Mouse (Mus musculus): ENCODE measurements around the gene Cavin4. TPM values are rescaled to one million over a fixed set of nuclear protein-coding genes. Genes with fewer than 3 reads are reported as not detected.

Gene Cavin4
- polyA plus RNA-seq, 1 experiment: 0.65 TPM

GRCm38 (mm10) chr4:48629445-48629844, 33.9 kb upstream of the Cavin4 start:
- Histone ChIP-seq H3K4me1 (ENCODE audit: control insufficient read depth, insufficient read depth, low read length) (no peaks in the 10 kb centered on the region), H3K4me3 (replicated peaks; ENCODE audit: insufficient read depth, low read depth, low read length) (no peak overlapping the region), H3K27ac (ENCODE audit: insufficient read depth, low read length) (no peak overlapping the region), H3K27me3 (ENCODE audit: control insufficient read depth, insufficient read depth, low read length) (no peaks in the 10 kb centered on the region)
- peak in 1 of 2 experiments; percentile 14 for DNase-seq
- TF ChIP-seq CTCF (IDR thresholded peaks at IDR 0.05; ENCODE audit: borderline replicate concordance, insufficient read depth, low read depth, low read length): no peak
- no peak for TF ChIP-seq POLR2A (IDR thresholded peaks at IDR 0.05; ENCODE audit: borderline replicate concordance, insufficient read depth, low read length)
- WGBS: 17% methylated on average over 13 of the region's 13 CpGs

- no peak for DNase-seq
- Histone ChIP-seq H3K27ac (ENCODE audit: insufficient read depth, low read length) (no peak overlapping the region), H3K4me1 (ENCODE audit: control insufficient read depth, insufficient read depth, low read length) (no peaks in the 10 kb centered on the region), H3K4me3 (replicated peaks; ENCODE audit: insufficient read depth, low read depth, low read length) (no peak overlapping the region), H3K27me3 (ENCODE audit: control insufficient read depth, insufficient read depth, low read length) (no peaks in the 10 kb centered on the region)
- TF ChIP-seq CTCF (IDR thresholded peaks at IDR 0.05; ENCODE audit: borderline replicate concordance, insufficient read depth, low read depth, low read length): no peak
- TF ChIP-seq POLR2A (IDR thresholded peaks at IDR 0.05; ENCODE audit: borderline replicate concordance, insufficient read depth, low read length): no peak
- 91% methylated on average over 6 of the region's 6 CpGs for WGBS
Measured at GRCm38 (mm10) chr4:48633529-48633928, 29.8 kb upstream of the Cavin4 start.

GRCm38 (mm10) chr4:48634058-48634457, 29.3 kb upstream of the Cavin4 start:
- H3K27ac ChIP-seq (ENCODE audit: insufficient read depth, low read length): no peak overlapping the region
- no peak overlapping the region for H3K4me3 ChIP-seq (replicated peaks; ENCODE audit: insufficient read depth, low read depth, low read length)
- 70% methylated on average over 2 of the region's 2 CpGs for WGBS

GRCm38 (mm10) chr4:48636831-48637230, 26.5 kb upstream of the Cavin4 start:
- 97% methylated on average over 13 of the region's 13 CpGs for WGBS

More at GRCm38 (mm10) chr4:48634058-48634457, 29.3 kb upstream of the Cavin4 start:
- TF ChIP-seq CTCF (IDR thresholded peaks at IDR 0.05; ENCODE audit: borderline replicate concordance, insufficient read depth, low read depth, low read length) (no peak), POLR2A (IDR thresholded peaks at IDR 0.05; ENCODE audit: borderline replicate concordance, insufficient read depth, low read length) (no peak)
- no peak for DNase-seq
- H3K4me1 ChIP-seq (ENCODE audit: control insufficient read depth, insufficient read depth, low read length): no peaks in the 10 kb centered on the region
- H3K27me3 ChIP-seq (ENCODE audit: control insufficient read depth, insufficient read depth, low read length): no peaks in the 10 kb centered on the region

GRCm38 (mm10) chr4:48638132-48638531, 25.2 kb upstream of the Cavin4 start:
- H3K27ac ChIP-seq (ENCODE audit: insufficient read depth, low read length): no peak overlapping the region
- 82% methylated on average over 10 of the region's 10 CpGs for WGBS
- H3K27me3 ChIP-seq (ENCODE audit: control insufficient read depth, insufficient read depth, low read length): no peaks in the 10 kb centered on the region
- TF ChIP-seq POLR2A (IDR thresholded peaks at IDR 0.05; ENCODE audit: borderline replicate concordance, insufficient read depth, low read length) (no peak), CTCF (IDR thresholded peaks at IDR 0.05; ENCODE audit: borderline replicate concordance, insufficient read depth, low read depth, low read length) (no peak)
- DNase-seq: no peak
- no peak overlapping the region for H3K4me3 ChIP-seq (replicated peaks; ENCODE audit: insufficient read depth, low read depth, low read length)
- no peaks in the 10 kb centered on the region for H3K4me1 ChIP-seq (ENCODE audit: control insufficient read depth, insufficient read depth, low read length)

More at GRCm38 (mm10) chr4:48636831-48637230, 26.5 kb upstream of the Cavin4 start:
- DNase-seq: no peak
- TF ChIP-seq CTCF (IDR thresholded peaks at IDR 0.05; ENCODE audit: borderline replicate concordance, insufficient read depth, low read depth, low read length) (no peak), POLR2A (IDR thresholded peaks at IDR 0.05; ENCODE audit: borderline replicate concordance, insufficient read depth, low read length) (no peak)
- no peaks in the 10 kb centered on the region for H3K4me1 ChIP-seq (ENCODE audit: control insufficient read depth, insufficient read depth, low read length)
- no peak overlapping the region for H3K27ac ChIP-seq (ENCODE audit: insufficient read depth, low read length)
- no peak overlapping the region for H3K4me3 ChIP-seq (replicated peaks; ENCODE audit: insufficient read depth, low read depth, low read length)
- no peaks in the 10 kb centered on the region for H3K27me3 ChIP-seq (ENCODE audit: control insufficient read depth, insufficient read depth, low read length)

GRCm38 (mm10) chr4:48639503-48639902, 23.8 kb upstream of the Cavin4 start:
- TF ChIP-seq POLR2A (IDR thresholded peaks at IDR 0.05; ENCODE audit: borderline replicate concordance, insufficient read depth, low read length) (no peak), CTCF (IDR thresholded peaks at IDR 0.05; ENCODE audit: borderline replicate concordance, insufficient read depth, low read depth, low read length) (no peak)
- Histone ChIP-seq H3K27ac (ENCODE audit: insufficient read depth, low read length) (no peak overlapping the region), H3K27me3 (ENCODE audit: control insufficient read depth, insufficient read depth, low read length) (no peaks in the 10 kb centered on the region), H3K4me1 (ENCODE audit: control insufficient read depth, insufficient read depth, low read length) (no peaks in the 10 kb centered on the region), H3K4me3 (replicated peaks; ENCODE audit: insufficient read depth, low read depth, low read length) (no peak overlapping the region)
- 55% methylated on average over 17 of the region's 17 CpGs for WGBS
- DNase-seq: no peak

GRCm38 (mm10) chr4:48643801-48644200, 19.5 kb upstream of the Cavin4 start:
- peak overlapping the region; percentile 47; the same call in 1 of the 2 replicates for H3K27ac ChIP-seq (ENCODE audit: insufficient read depth, low read length)
- no peak for TF ChIP-seq CTCF (IDR thresholded peaks at IDR 0.05; ENCODE audit: borderline replicate concordance, insufficient read depth, low read depth, low read length)
- TF ChIP-seq POLR2A (IDR thresholded peaks at IDR 0.05; ENCODE audit: borderline replicate concordance, insufficient read depth, low read length): no peak
- H3K4me3 ChIP-seq (replicated peaks; ENCODE audit: insufficient read depth, low read depth, low read length): no peak overlapping the region
- DNase-seq: peak in 1 of 2 experiments; percentile 29
- 86% methylated on average over 6 of the region's 6 CpGs for WGBS
- no peaks in the 10 kb centered on the region for H3K27me3 ChIP-seq (ENCODE audit: control insufficient read depth, insufficient read depth, low read length)
- H3K4me1 ChIP-seq (ENCODE audit: control insufficient read depth, insufficient read depth, low read length): no peaks in the 10 kb centered on the region

- 92% methylated on average over 5 of the region's 5 CpGs for WGBS
- no peak for TF ChIP-seq POLR2A (IDR thresholded peaks at IDR 0.05; ENCODE audit: borderline replicate concordance, insufficient read depth, low read length)
- TF ChIP-seq CTCF (IDR thresholded peaks at IDR 0.05; ENCODE audit: borderline replicate concordance, insufficient read depth, low read depth, low read length): no peak
- Histone ChIP-seq H3K27me3 (ENCODE audit: control insufficient read depth, insufficient read depth, low read length) (no peaks in the 10 kb centered on the region), H3K4me3 (replicated peaks; ENCODE audit: insufficient read depth, low read depth, low read length) (no peak overlapping the region), H3K4me1 (ENCODE audit: control insufficient read depth, insufficient read depth, low read length) (no peaks in the 10 kb centered on the region), H3K27ac (ENCODE audit: insufficient read depth, low read length) (no peak overlapping the region)
- no peak for DNase-seq
Measured at GRCm38 (mm10) chr4:48646143-48646542, 17.2 kb upstream of the Cavin4 start.
